Mouse (Mus musculus) cerebellum, postnatal 36 days (tissue): ENCODE measurements around the gene Rln3.
"Not testable (repeated sequence)": the region's sequence is repeated elsewhere in the genome, so short reads cannot be mapped to it uniquely, and the experiment has no call there.

Experiments used
- DNase-seq, 2 experiments: peaks; one replicate each; pipeline ENCODE4 v3.0.0; 2021 to 2022; ENCODE audit warnings: mixed read lengths in 2 of 2

The Rln3 gene

GRCm38 (mm10) chr8:84015833-84016232 lies 29.0 kb downstream of the Rln3 start:
- no peak for DNase-seq

GRCm38 (mm10) chr8:84012499-84013165 lies 32.2 kb downstream of the Rln3 start:
- DNase-seq: no peak

GRCm38 (mm10) chr8:84011705-84012498 lies 32.9 kb downstream of the Rln3 start, which contains the start of gene 2210011C24Rik:
2210011C24Rik (minus strand) TSS chr8:84012171.
- no peak for DNase-seq

GRCm38 (mm10) chr8:84010625-84011611 lies 33.9 kb downstream of the Rln3 start:
- peak; percentile 75 to 79 for DNase-seq

GRCm38 (mm10) chr8:84009876-84010275 lies 34.9 kb downstream of the Rln3 start:
- peak; percentile 85 to 90 for DNase-seq

- DNase-seq: no peak
Observed at GRCm38 (mm10) chr8:84008362-84008761, 36.4 kb downstream of the Rln3 start.

GRCm38 (mm10) chr8:84005502-84005901 lies 39.3 kb downstream of the Rln3 start:
- DNase-seq: not testable (repeated sequence)

GRCm38 (mm10) chr8:84004533-84005201 lies 40.1 kb downstream of the Rln3 start:
- DNase-seq: peak; percentile 90 to 93

GRCm38 (mm10) chr8:84003612-84004246 lies 41.1 kb downstream of the Rln3 start:
- DNase-seq: no peak

- no peak for DNase-seq
Observed at GRCm38 (mm10) chr8:84002957-84003611, 41.7 kb downstream of the Rln3 start.

- no peak for DNase-seq
Observed at GRCm38 (mm10) chr8:84001281-84002000, 43.4 kb downstream of the Rln3 start, which contains the start of gene 1700067K01Rik. 1700067K01Rik (plus strand) TSS chr8:84001502.

GRCm38 (mm10) chr8:83999825-84000224 lies 45.0 kb downstream of the Rln3 start:
- DNase-seq: no peak

GRCm38 (mm10) chr8:83999057-83999705 lies 45.6 kb downstream of the Rln3 start:
- no peak for DNase-seq

- DNase-seq: peak in 1 of 2 experiments; percentile 51
Observed at GRCm38 (mm10) chr8:83998231-83999056, 46.4 kb downstream of the Rln3 start.

GRCm38 (mm10) chr8:83997511-83998141 lies 47.2 kb downstream of the Rln3 start, which contains the start of gene Samd1:
Samd1 (plus strand) TSS chr8:83997672.
- DNase-seq: peak; percentile 53 to 56

- DNase-seq: peak; percentile 72 to 86
Observed at GRCm38 (mm10) chr8:83996567-83997505, 48.0 kb downstream of the Rln3 start.

- DNase-seq: no peak
Observed at GRCm38 (mm10) chr8:83995973-83996372, 48.8 kb downstream of the Rln3 start.
